Mouse (Mus musculus): ENCODE results near the gene Dennd6b.

The Dennd6b gene

DNA sequence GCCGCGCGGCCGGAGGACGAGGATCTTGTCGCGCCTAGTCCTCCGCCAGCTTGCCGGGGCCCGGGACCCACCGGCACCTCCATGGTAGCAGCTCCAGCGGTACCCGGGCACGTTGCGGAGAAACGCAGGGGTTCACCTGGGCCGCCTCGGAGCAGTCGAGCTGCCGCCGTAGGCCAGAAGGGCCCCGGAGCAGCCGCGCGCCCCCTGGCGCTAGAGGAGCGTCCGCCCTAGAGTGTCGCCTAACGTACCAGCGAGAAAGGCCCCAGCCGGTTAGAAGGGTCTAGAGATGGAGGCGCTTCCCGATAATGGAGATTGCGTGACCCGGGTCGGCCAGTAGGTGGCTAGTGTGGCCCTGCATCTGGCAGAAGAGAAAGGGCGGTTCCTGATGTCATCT lies at the start of gene Dennd6b:
TSS of gene Dennd6b (minus strand) at position 184 of the 394 bp plus-strand sequence.
- DNase-seq (ENCODE audit: low read depth, low spot score) = peak; percentile 88

GRCm38 (mm10) chr15:89241025-89241424 lies 44.7 kb upstream of the Dennd6b start:
- no peak for DNase-seq (ENCODE audit: low read depth, low spot score)

- DNase-seq (ENCODE audit: low read depth, low spot score) = no peak
Measured at GRCm38 (mm10) chr15:89239751-89240392, 43.6 kb upstream of the Dennd6b start.

DNA sequence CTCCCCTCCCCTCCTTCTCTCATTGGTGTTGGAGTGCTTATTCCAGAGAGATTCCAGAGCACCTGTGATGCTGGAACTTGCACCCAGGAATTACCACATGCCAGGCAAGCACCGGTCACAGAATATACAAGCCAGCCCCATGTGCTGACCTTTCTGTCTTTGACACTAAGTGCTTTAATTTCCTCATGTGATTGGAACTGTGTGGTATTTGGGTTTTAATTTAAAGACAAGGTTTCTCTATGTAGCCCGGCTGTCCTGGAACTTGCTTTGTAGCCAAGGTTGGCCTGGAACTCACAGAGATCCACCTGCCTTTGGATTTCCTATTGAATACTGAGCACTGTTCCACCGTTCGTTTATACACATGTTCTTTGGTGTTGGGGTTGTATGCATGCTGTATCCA lies 37.8 kb upstream of the Dennd6b start:
- no peak for DNase-seq (ENCODE audit: low read depth, low spot score)

GRCm38 (mm10) chr15:89233586-89233985 lies 37.3 kb upstream of the Dennd6b start:
- DNase-seq (ENCODE audit: low read depth, low spot score) = no peak

DNA sequence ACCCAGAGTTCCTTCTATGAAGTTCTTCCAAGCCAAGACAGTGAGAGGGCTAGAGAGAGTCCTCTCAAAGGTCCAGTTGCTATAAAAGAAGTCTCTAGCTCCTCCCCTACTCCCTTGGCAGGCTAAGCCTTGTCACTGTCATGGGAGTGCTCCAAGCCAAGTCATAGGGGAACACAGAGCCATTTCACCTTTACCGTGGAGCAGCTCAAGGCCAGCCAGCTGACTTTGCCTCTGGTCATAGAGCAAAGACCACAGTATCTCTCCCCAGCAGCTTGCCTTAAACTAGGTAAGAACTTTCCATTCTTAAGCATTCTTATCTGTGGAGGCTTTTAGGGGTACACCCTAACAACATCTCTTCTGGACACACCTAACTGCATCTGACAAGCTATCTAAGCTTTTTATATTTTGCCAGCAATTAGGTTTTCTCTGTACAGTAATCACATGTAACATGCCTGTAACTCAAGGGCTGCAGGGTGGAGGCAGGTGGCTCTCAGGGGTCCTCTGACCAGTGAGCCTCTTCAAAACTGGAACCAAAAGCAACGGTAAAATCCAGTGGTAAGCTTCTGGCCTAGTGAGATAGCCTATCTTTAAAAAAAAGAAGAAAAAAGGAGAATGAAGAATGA lies 19.4 kb upstream of the Dennd6b start:
- no peak for DNase-seq (ENCODE audit: low read depth, low spot score)

DNA sequence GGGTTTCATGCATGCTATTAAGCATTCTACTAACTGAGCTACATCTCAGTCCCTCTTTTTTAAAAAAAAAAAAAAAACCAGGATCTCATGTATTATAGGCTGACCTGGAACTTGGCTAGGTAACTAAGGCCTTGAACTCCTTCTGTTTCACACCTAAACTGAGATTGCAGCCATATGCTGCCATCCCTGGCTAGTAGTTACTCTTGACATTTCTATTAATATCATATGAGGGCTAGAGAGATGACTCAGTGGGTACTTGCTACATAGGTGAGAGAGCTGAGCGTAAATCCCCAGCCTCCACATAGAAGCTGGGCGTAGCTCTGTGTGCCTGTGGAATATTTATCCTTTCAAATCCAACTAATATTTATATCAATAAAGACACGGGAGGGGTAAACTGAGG lies 18.7 kb upstream of the Dennd6b start:
- DNase-seq (ENCODE audit: low read depth, low spot score) = no peak

DNA sequence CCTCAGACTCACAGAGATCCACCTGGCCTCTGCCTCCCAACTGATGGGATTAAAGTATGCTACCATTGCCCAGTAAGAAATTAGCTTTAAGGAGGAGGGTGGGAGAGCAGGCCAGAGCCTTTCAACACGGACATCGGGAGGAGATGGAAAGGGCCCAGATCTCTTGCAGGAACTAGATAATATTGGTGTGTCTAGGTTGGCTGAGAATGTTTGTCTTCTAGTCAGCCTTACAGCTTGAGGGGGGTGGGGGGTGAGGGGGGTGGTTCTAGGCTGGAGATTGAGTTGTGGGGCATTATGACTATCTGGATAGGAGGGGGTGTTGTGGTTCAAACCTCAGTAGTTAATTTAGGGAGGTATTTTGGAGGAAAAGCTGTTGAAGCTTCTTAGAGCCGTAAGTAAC lies 17.2 kb upstream of the Dennd6b start:
- no peak for DNase-seq (ENCODE audit: low read depth, low spot score)

DNA sequence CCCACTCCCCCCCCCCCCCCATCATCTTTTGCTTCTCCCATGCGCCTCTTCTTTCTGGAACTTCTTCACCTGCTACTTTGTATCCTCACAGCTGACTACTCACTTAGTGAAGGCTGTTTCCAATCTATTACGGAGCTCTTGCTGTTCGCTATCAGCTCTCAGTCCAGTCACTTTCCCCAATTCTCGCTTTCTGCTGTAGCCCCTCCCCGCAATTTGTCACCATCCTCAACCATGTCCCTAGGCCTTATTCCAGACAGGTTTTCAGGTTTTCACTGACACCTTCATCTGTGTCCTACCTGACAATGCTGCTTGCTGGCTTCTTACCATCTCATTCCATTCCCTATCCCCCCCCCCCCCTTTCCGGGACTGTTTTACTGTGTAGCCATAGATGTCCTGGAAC lies 16.2 kb upstream of the Dennd6b start:
- no peak for DNase-seq (ENCODE audit: low read depth, low spot score)

DNA sequence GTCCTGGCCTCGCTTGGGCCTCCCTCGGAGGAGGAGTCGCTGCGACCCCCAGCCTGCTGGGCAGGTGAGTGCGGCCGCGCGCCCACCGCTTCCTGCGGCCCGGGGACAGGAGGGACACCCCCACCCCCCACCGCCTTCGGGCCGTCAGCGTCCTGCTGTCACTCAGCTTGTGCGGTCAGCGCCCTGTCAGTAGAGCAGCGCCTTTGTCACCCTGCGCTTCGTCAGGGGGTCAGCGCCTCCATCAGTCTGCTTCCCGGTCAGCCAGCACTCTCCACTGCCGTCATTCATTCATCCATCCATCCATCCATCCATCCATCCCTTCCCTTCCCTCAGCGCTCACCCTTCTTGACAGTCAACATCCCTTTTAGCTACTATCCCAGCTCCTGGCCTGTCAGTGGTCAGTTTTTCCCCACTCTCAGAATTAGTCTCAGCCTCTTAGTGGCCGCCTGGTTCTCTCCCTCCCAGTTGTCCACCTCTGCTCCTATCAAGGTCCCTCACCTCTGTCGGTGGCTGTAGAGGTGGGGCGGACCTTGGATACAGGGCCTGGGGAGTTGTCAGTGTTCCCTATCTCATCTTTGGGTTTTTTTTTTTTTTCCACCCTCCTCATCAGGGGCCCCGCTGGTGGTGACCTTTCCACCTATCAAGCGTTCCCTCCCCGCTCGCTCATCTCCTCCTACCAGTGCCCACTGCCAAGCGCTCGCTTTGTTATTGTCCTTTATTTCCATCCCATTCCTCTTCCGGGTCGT lies 15.6 kb upstream of the Dennd6b start:
- DNase-seq (ENCODE audit: low read depth, low spot score) = no peak

GRCm38 (mm10) chr15:89210915-89211715 lies 14.8 kb upstream of the Dennd6b start, which contains the start of gene Ppp6r2:
Gene Ppp6r2 (plus strand): TSS chr15:89211553.
- peak; percentile 37 for DNase-seq (ENCODE audit: low read depth, low spot score)

DNA sequence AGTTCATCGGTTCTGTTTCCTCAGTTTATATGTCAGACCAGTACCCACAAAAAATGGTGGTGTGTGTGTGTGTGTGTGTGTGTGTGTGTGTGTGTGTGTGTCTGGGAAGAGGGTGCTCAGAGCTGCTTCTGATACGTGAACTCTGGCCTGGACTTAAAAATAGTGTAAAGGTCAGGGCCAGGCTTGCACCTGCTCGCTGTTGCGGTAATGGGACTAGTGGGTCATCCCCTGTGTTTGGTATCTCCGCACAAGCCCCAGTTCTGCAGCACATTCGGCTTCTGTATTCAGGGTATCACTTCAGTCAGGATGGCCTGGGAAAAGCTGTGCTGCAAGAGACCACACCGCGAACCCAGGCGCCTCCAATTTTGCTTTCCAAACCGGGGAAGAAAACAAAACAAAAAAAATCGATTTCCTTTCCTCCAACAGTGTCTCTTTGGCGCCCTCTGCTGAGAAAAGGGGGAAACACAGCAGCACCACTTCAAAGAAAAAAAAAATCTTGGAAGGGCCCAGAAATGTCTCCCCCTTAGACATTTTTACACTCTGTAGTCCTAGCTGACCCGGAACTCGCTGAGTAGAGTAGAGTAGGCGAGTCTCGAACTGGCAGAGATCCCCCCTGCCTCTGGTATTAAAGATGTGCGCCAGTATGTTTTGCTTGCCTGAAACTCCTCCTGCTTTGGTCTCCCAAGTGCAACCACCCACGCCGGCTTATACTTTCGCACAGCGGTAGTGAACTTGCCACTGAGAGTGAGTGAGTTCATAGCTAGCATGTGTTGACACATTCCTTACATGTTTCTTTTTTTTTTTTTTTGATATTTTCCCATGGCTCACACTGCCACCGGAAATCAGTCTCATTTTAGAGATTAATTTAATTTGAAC lies 13.8 kb upstream of the Dennd6b start:
- peak; percentile 71 for DNase-seq (ENCODE audit: low read depth, low spot score)

- no peak for DNase-seq (ENCODE audit: low read depth, low spot score)
Measured at GRCm38 (mm10) chr15:89207457-89207856, 11.2 kb upstream of the Dennd6b start.

- no peak for DNase-seq (ENCODE audit: low read depth, low spot score)
Measured at GRCm38 (mm10) chr15:89197056-89197455, 760 bp upstream of the Dennd6b start.

DNA sequence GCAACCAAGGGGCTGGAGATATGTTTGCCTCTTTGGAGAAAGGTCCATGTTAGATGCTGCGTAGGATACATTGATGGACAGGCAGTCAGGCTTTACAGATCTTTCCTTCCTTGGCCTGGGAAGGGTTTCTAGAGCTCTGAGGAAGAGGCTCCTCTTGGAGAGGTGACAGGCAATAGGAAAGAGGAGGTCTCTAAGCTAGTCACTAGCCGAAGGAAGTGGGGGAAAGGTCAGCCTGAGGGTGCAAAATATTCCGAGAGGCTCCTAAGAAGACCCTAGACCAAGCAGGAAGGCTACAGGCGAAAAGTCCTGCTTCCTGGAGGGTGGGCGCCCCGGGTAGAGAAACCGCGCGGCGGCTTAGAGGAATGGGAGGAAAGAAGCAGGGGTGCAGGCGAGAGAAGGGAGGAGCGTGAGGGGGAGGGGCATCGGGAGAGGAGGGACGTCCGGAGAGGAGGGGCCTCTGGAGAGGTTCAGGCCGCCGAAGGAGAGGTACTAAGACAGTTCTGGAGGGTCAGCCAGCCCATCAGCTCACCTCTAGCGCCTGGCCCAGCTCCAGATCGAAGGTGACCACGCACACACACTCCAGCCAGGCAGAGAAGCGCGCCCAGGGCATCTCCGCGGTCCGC lies 495 bp downstream of the Dennd6b start:
- peak; percentile 83 for DNase-seq (ENCODE audit: low read depth, low spot score)

GRCm38 (mm10) chr15:89195261-89195681 lies 1.0 kb downstream of the Dennd6b start:
- no peak for DNase-seq (ENCODE audit: low read depth, low spot score)

GRCm38 (mm10) chr15:89184937-89185227 lies 11.4 kb downstream of the Dennd6b start:
- no peak for DNase-seq (ENCODE audit: low read depth, low spot score)

DNA sequence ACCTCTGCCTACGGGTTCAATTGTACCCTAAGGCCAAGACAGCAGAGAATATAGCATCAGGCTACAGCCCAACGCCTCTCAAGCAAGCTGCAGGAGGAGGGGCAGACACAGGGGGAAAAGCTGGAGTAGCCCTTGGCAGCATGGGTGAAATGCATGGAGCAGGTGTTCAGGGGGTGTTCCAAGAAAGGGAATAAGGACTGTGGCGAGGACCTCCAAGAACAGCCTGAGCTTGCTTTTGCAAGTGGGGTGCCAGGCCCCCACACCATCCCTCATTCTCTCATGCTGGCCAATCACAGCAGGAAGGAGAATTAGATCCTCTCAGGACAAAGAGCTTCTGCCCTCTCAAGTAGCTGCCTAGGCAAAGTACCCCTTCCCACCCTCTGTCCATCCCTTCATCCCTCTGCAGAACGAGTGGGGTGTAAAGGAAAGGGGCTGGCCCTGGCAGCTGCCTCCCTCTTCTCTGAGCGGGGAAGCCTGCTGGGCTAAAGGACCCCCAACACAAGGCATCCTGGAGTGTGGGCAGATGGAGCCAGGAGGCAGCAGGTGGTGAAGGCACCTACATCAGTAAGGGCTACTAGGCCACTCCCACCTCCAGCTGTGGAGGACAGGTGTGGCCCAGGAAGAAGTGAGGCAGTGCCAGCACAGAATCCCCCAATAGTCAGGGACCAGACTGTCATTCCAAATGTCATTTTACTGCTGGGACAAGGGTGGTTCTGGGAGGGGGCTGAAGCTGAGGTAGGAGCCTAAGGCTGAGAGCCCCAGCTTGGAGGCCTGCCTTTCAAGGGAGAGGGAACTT lies 12.0 kb downstream of the Dennd6b start:
- no peak for DNase-seq (ENCODE audit: low read depth, low spot score)

DNA sequence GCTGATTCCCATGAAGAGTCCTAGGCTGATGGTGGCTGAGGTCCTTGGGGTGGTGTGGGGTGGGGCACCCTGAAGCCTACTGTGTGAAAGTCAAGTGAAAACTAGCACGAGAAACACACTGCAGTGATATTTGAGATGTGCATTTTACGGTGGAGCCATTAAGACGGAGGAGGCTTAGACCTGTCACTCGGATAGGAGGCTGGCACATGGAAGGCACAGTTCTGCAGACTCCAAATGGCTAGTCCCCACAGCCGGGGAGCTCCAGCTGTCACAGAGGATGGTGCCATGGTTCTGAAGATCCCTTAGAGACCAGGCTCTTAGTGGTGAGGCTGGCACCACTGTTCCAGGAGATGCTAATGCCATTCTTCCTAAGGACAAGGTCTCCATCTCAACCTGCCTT lies 13.5 kb downstream of the Dennd6b start:
- no peak for DNase-seq (ENCODE audit: low read depth, low spot score)

DNA sequence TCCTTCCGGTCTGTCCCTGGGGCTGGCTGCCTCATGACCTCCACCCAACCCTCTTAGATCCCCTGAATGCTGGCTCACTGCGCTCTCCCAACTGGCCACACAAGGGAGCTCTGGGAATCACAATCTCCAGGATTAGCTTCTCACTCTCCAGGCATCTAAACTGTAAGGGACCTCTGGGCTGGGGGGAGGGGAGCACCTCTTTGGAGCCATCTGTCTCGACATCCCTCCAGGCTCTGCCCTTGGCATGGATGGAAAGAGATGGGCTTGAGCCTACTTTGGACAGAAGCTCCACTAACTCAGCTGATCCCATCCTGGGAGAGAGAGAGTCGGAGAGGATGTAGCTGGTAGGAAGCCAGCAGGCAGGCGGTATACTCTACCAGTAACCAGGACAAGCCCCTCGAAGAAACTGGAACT lies 14.0 kb downstream of the Dennd6b start:
- no peak for DNase-seq (ENCODE audit: low read depth, low spot score)
